Mouse (Mus musculus) lung, postnatal 36 days (tissue): ENCODE measurements at regions not wholly inside any gene's neighbourhood (a gene's known extent, or its start where the extent isn't known, plus 50 kb on each side); places are given as distances from the start of the nearest gene placed in this dataset.

Experiments used
- DNase-seq: peaks from one replicate; pipeline ENCODE4 v3.0.0; 2022; ENCODE audit warnings: mixed read lengths

GRCm38 (mm10) chr15:70982719-70983118 lies 2851.6 kb upstream of the Gm6569 start:
- no peak for DNase-seq

- no peak for DNase-seq
Observed at GRCm38 (mm10) chr15:70987973-70988570, 2846.3 kb upstream of the Gm6569 start.

DNA sequence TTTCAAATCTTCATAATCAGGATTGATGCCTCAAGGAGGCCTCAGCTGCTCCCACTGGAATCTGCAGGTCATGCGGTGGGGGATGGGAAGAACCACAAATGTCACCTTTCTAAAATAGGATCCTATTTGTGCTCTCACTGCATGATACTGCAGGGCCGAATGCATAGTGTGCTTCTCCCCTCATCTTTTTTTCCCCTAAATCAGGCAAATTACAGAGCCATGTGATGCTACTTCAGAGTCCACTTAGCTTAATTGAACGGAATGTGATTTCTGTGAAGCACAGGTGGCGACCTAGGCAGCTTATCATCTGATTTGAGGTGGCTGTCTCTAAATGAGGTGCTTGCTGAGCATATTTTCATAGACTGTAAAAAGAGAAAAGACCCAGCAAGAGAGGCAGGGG lies 2841.0 kb upstream of the Gm6569 start:
- no peak for DNase-seq

- no peak for DNase-seq
Observed at GRCm38 (mm10) chr15:71010362-71010761, 2824.0 kb upstream of the Gm6569 start.

GRCm38 (mm10) chr15:71010773-71011172 lies 2823.6 kb upstream of the Gm6569 start:
- no peak for DNase-seq

DNA sequence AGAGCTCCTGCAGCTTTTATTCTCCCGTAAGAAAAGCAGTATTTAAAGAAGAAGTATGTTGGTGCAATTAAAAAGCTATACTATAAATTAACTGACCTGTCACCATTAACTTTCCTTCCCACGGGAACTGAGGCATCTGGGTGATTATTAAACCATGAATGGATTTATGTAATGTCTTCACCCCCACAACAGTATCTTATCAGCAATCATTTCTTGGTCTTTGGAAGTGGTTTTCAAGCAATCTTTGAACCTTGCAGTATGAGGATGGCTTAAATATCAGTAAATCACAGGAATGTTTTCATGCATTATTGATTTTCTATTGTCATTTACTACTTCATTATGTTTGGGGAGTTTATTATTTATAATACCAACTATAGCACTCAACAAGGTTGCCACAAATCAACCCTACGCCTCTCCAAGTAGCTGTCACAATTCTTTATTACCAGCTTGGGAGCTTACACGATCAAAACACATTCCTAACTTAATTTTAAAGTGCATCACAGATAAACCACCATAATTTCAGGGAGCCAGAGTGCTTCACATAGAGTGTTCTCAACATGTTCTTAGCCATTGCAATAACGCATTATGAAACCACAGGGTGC lies 2780.0 kb upstream of the Gm6569 start:
- DNase-seq, result no peak

- DNase-seq, result no peak
Observed at GRCm38 (mm10) chr15:71086367-71086997, 2747.9 kb upstream of the Gm6569 start.

- DNase-seq, result no peak
Observed at GRCm38 (mm10) chr15:71099111-71099510, 2735.2 kb upstream of the Gm6569 start.

DNA sequence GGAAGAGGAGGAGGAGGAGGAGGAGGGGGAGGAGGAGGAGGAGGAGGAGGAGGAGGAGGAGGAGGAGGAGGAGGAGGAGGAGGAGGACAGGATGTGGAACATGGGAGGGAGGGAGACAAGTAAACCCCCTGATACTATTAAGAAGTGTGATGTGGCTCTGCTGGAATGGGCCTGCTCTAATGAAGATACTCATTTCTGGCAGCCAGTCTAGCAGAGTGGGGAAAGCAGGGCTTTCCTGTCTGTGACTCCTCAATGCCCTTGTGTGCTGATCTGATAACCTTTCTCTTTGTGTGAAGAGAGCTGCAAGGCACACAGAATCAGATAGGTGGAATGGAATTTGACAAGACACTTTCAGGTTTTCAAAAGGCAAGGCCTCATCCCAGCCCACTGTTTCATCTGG lies 2704.6 kb upstream of the Gm6569 start:
- no peak for DNase-seq

DNA sequence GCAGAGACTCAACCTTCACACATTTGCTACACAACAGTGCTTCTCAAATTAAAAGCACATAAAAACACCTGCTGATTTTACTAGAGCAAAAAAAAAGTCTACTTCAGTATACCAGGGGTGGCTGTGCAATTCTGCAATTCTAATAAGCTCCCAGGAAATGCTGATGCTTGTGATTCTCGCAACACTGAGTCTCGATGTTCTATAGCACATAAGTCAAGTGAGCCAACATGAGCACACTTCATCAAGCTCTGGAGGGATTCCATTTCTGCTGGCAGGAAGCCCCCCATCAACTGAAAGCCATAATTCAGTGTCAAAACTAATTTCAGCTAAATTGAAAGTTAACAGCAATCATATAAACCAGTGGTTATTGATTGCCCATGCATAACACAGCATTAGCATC lies 2676.7 kb upstream of the Gm6569 start:
- no peak for DNase-seq

DNA sequence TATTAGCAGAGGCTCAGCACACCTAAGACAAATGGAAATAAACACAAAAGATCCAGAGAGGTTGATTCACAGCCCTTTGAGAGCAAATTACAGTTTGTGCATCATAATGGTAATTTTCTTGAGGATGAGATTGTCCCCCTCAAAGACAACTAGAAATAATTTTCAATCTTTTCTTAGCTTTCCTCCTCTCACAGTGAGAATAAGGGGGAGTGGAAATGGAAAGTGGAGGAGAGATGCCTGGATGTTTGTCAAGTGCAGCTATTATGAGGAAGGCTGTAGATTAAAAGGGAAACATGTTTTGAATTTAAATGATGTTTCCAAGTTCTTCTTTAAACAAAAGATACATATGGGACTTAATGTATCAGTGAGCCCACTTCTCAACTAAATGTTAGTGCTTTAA lies 2672.3 kb upstream of the Gm6569 start:
- no peak for DNase-seq

GRCm38 (mm10) chr15:71195011-71195739 lies 2639.2 kb upstream of the Gm6569 start:
- no peak for DNase-seq

- peak; percentile 23 for DNase-seq
Observed at GRCm38 (mm10) chr15:71240647-71241351, 2593.6 kb upstream of the Gm6569 start.

DNA sequence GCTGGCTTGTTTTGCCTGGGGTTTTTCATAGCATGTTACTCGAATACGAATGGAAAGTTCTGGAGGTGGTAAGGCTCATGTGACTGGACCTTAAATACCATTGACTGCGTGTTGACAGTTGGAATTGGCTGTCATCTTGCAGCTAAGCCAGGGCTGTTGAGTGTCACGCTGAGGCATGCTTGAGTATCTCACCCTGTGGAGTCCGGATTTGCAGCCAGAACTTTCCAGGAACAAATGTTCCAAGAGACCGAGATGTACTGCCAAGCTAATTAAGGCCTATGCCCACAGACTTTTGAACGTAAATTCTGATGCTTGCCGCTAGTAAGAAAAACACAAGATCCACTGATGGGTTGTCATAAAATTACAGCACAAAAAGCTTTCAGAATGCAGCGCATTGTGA lies 2590.8 kb upstream of the Gm6569 start:
- DNase-seq, result no peak

GRCm38 (mm10) chr15:71275876-71276565 lies 2558.3 kb upstream of the Gm6569 start:
- DNase-seq, result no peak

- no peak for DNase-seq
Observed at GRCm38 (mm10) chr15:71276566-71276912, 2557.8 kb upstream of the Gm6569 start.

DNA sequence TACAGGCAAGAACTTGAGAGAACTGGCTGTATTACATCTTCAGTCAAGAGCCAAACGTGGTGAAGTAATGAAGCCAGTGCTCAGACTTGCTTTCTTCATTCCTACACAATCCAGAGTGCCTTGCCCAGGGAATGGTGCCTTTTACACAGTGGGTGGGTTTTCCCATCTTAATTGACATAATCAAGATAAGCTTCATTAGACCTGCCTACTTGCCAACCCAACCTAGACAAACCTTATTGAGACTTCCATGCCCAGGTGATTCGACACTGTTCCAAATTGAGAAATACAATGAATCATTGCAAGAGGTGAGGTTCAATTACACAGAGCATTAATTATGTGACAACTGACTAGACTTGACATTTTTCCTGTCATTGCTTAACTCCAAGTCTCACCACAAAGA lies 2557.0 kb upstream of the Gm6569 start:
- DNase-seq, result no peak

DNA sequence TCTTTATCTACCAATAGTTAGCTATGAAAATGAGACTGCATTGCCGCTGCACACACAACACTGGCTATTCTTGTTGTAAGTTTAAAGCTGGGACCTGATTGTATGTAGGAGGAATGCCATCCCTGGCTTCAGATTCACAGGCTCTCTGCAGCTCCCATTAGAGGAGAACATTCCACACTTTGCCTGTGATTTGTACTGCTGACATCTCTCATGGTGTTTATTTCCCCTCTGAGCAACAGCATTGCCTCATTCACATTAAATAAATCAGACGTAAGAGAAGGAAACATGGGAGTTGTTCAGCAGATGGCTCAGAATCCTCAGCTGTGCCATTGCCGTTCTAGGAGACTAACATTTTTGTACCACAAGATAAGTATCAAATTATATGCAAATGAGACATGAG lies 2550.6 kb upstream of the Gm6569 start:
- no peak for DNase-seq

- no peak for DNase-seq
Observed at GRCm38 (mm10) chr15:71302541-71302940, 2531.8 kb upstream of the Gm6569 start.

- DNase-seq, result no peak
Observed at GRCm38 (mm10) chr15:71310230-71310629, 2524.1 kb upstream of the Gm6569 start.

DNA sequence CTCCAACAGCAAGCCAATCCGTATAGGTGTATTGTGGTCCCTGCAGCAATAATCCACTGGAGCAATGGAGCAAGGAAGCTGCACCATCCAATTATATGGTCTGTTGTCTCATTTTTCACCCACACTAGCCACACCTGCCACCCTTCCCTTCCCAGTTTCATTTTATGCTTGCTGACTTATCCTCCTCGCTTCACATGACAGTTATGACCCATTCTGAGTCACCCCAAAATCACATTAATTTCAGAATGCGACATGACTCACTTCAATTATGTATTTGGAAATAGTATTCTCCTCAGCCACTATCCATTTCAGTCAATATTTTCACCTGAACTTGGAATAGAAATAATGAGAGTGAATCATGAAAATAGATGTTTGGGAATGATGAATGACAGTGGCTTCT lies 2507.8 kb upstream of the Gm6569 start:
- DNase-seq, result no peak

GRCm38 (mm10) chr15:71358189-71358790 lies 2476.1 kb upstream of the Gm6569 start:
- DNase-seq, result no peak
